Mouse (Mus musculus): ENCODE results near the gene Tnn. TPM values are rescaled to one million over a fixed set of nuclear protein-coding genes. Genes with fewer than 3 reads are reported as not detected.

Gene Tnn
- total RNA-seq, 2 experiments from 2014 or later: 0.45 to 0.93 TPM

- no peak for DNase-seq (ENCODE audit: low spot score in 2 of 2)
Measured at GRCm38 (mm10) chr1:160082647-160083046, 70.7 kb downstream of the Tnn start.

GRCm38 (mm10) chr1:160080800-160081436 is 72.5 kb downstream of the Tnn start:
- DNase-seq (ENCODE audit: low spot score in 2 of 2): peak; percentile 38 to 56

DNA sequence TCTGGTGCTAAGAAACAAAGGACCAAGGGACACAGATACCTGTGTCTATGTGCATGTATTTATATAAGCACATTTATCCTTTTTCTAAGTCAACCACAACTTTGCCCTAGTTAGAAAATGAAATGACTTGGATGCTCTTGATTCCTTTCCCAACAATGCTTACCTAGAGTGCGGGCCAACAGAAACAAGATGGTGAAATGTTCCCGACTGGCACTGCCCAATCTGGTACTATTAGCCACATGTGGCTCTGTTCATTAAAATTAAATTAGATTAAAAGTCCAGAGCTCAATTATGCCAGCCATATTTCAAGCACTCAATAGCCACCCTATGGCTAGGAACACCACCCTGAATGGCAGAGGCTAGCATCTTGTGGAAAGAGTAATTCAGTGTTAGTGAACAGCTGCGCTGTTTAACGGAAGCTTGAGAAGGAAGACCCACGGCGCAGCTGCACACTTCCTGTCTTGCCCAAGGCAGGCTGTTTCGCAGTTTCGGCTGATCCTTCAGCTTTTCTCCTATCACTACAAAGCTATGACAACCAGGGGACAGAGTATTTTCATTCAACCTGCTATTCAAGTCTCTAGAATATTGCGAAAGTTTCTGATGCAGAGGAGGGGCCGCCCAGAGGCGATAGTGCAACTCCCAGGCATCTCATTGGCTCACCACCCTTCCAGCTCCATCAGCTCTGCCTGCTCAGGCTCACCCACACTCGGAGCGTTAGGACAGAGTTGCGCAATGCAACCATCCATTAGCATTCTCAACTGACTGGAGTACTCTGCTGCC is 74.3 kb downstream of the Tnn start:
- DNase-seq (ENCODE audit: low spot score in 2 of 2): no peak

- no peak for DNase-seq (ENCODE audit: low spot score in 2 of 2)
Measured at GRCm38 (mm10) chr1:160064547-160065144, 88.7 kb downstream of the Tnn start.

GRCm38 (mm10) chr1:160061725-160062366 is 91.5 kb downstream of the Tnn start:
- DNase-seq (ENCODE audit: low spot score in 2 of 2): no peak

DNA sequence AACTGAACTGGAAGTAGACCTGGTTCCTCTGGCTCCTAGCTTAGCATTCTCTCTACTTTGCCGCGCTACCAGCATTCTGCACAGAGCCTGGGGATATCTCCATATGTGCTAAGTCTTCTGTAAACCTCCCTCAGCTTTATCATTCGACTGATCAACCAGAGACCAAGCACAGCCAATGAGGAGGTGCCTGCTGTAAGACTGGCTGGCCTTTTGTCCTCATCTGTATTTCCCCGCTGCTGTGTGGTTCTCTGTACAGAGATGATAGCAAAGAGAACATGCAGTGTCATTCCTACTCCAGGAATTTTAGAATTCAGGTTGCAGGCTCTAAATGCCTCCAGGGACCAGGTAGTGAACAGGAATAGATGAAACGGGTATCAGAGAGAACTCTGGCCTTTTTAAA is 92.1 kb downstream of the Tnn start:
- DNase-seq (ENCODE audit: low spot score in 2 of 2): no peak

DNA sequence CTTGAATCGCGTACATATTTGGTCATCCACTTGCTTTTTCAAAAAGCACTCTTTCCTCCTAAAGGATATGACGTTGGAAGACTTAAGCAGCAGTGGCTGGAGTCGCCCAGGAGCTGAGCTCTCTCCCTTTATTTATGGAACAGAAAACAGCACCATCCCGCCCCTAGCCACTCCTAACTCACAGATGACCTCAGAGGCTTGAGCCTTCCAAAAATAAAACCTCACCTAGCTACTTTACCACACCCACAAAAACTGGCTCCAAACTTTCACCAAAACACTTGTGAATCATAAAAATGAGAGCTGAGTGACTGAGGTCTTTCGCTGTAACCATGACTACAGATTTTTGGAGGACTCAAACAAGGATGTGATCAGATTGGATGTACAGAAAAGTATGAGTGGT is 92.8 kb downstream of the Tnn start:
- no peak for DNase-seq (ENCODE audit: low spot score in 2 of 2)

GRCm38 (mm10) chr1:160059908-160060307 is 93.5 kb downstream of the Tnn start:
- DNase-seq (ENCODE audit: low spot score in 2 of 2): no peak

DNA sequence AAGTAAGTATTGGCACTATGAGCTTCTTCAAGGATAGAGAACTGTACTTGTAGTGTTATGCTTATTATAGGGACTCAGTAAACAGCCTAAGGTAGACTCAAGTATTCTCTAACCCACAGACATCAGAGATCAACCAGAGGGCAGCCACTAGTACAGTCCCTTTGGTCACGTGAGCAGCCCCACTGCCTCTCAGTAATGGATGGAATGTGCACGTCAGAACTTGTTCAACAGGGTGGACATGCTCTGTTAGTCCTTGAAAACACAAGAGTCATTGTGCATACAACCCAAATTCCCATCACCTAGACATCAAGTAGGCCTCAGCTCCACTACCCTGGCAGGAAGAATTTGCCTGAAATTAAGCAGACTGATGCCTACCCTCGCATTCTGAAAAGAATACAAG is 95.7 kb downstream of the Tnn start:
- DNase-seq (ENCODE audit: low spot score in 2 of 2): no peak

GRCm38 (mm10) chr1:160054366-160055078 is 98.9 kb downstream of the Tnn start:
- DNase-seq (ENCODE audit: low spot score in 2 of 2): no peak

DNA sequence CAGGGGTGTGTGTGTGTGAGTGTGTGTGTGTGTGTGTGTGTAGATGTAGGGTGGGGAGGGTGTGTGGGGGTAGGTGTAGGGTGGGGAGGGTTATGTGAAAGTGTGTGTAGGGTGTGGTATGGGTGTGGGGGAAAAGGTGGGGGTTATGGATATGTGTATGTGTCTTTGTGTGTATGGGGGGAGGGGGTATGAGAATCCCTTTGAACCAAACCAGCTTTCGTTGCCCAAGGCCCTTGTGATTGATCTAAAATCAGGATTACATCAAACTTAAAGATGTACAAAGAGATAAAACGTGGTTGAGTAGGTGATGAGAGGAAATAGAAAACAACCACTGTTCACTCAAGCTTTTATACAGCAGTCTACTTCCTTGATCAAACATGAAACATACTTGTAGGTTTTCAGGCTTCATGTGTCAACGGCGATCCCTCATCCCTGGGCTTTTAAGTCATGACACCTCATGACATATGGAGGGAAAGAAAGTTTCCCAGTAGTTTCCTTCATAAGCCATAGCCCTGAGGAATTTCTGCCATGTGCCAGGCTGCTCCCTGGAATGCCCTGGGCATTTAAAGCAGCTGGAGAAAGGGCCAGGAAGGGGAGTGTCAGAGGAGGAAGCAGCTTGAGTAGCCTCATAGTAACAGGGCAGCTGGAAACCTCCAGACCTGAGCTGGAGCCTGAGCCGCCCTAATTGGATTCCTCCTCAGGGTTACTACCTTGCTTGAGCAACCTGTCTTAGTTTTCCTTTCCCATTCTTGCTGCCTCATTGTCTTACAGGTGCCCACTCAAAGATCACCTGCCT is 99.7 kb downstream of the Tnn start:
- no peak for DNase-seq (ENCODE audit: low spot score in 2 of 2)

GRCm38 (mm10) chr1:160052556-160053315 is 100.6 kb downstream of the Tnn start:
- no peak for DNase-seq (ENCODE audit: low spot score in 2 of 2)

- DNase-seq (ENCODE audit: low spot score in 2 of 2): no peak
Measured at GRCm38 (mm10) chr1:160050898-160051297, 102.5 kb downstream of the Tnn start.

GRCm38 (mm10) chr1:160049131-160049880 is 104.1 kb downstream of the Tnn start:
- no peak for DNase-seq (ENCODE audit: low spot score in 2 of 2)

- DNase-seq (ENCODE audit: low spot score in 2 of 2): no peak
Measured at GRCm38 (mm10) chr1:160047481-160047931, 105.9 kb downstream of the Tnn start.

GRCm38 (mm10) chr1:160046786-160047185 is 106.6 kb downstream of the Tnn start:
- no peak for DNase-seq (ENCODE audit: low spot score in 2 of 2)

DNA sequence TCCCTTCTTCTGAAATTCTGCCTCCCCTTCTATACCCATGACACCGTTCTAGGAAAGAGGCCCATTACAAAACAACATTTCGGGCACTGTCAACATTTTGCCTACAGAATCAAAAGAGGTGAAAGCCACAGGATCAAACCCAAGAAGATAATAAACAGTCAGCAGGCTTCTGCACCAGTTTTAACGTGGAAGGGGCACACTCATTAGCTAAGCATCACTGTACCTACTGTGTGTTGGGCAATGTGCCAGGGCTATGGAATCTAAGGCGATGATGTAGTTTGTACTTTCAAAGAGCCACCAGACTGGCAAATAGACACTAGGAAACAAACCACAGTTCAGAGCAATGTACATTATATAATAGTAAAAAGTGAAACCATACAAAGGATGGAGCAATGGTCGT is 107.4 kb downstream of the Tnn start:
- DNase-seq (ENCODE audit: low spot score in 2 of 2): no peak

- DNase-seq (ENCODE audit: low spot score in 2 of 2): no peak
Measured at GRCm38 (mm10) chr1:160045056-160045715, 108.2 kb downstream of the Tnn start.
